Mouse (Mus musculus) left cerebral cortex, postnatal 25 days (tissue): ENCODE data around the gene Vmn1r11. TPM values are rescaled to one million over a fixed set of nuclear protein-coding genes. Genes with fewer than 3 reads are reported as not detected.

Experiments
- DNase-seq, 2 experiments: peaks; one replicate each; pipeline ENCODE4 v3.0.0; 2022; ENCODE audit warnings: low spot score in 2 of 2, mixed read lengths in 1 of 2
- intact Hi-C: fragments of 180-260 bp; cut with DNase I; formaldehyde crosslinking; loops from one replicate; pipeline ENCODE4 v1.15.1; 2025
- total RNA-seq, 2 experiments: library from RNA; stranded (reverse); gene quantifications; 2 replicates each; pipeline ENCODE4 v1.2.3; 2021

Vmn1r11 gene
- not detected for total RNA-seq

DNA sequence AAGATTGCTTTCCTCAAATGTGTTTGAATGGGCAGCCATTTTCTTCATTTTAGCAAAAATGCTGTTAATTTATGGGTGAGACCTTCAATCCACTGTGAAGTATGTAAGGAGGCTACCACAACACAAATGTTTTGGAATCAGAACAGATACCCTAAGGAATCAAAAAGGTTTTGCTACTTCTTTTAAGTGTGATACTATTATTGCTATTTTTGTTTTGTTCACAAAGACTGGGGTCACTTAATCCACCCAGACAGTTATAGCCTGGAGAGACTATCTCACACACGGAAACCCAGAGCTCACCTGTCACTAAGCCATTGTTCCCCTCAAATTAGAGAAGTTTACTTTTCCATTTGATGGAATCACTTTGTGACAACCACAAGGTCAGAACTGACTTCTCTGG lies at the start of gene Vmn1r11:
Gene Vmn1r11 (plus strand): TSS at position 301 of the 400 bp plus-strand sequence.
- DNase-seq, result no peak
- intact Hi-C loops, result no loop called here

DNA sequence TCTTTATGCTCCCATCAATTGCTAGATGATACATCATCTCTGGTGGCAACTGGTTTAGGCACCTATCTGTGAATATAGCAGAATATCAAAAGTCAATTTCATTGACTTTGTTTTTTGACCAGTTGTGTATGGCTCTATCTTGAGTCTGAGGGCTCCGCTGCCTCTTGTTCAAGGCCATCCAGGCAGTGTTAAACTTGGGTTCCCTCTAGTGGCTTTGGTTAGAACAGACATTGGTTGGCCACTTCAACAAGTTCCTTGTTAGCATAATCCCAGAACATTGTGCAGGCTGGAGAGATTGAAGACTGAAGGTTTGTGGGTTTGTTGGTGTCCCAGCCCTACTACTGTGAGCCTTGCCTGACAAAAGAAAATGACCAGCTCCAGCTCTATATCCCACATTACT lies 26.9 kb upstream of the Vmn1r11 start:
- intact Hi-C loops, result no loop called here
- DNase-seq, result no peak

DNA sequence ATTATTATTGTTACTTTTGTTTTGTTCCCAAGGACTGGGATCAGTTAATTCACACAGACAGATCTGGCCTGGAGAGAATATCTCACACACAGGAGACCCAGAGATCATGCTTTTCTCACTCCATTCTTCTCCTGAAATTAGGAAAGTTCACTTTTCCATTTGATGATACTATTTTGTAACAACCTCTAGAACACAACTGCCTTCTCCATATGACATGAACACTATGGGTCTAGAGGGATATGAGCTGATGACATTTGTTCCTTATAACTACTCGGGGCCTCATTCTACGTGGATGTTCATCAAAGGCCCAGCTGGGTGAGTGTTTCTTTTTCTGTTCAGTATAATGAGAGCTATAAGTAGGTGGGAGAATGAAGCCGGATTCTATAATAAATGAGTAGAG lies 24.1 kb upstream of the Vmn1r11 start, which contains the start of gene Vmn1r10:
Gene Vmn1r10 (plus strand): TSS at position 301 of the 400 bp plus-strand sequence.
- no peak for DNase-seq
- intact Hi-C loops, result no loop called here

DNA sequence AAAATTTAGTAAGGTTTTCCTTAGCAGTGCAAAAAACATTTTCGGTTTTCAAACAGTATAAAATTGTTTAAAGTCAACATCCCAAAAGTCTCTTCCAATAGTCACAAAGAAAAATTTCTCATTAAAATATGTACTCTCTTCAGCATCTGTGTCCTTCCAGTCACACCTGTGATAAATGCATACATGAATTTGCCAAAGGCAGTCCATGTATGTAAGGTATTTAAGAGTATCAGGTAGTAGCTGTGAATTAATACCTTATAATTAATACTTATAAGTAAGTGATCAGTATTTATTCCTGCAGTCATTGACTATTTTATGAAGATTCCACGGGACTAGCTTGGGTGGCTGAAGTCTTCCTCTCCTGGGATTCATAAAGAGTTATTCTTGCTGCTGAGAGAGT lies 23.4 kb downstream of the Vmn1r11 start, which contains the start of gene Vmn1r12:
Gene Vmn1r12 (plus strand): TSS at position 301 of the 400 bp plus-strand sequence.
- DNase-seq, result no peak
- intact Hi-C loops, result no loop called here

Other genes starting within 250 kb of the Vmn1r11 start
- gene Nt5c3, start 209.5 kb upstream of the Vmn1r11 start, total RNA-seq, result 10 to 100 TPM; 50.9 to 51.7 TPM
- gene Vmn1r4, start 209.4 kb upstream of the Vmn1r11 start, total RNA-seq, result under 1 TPM; 0.46 to 0.48 TPM
- gene Vmn1r5, start 163.2 kb upstream of the Vmn1r11 start, total RNA-seq, result not detected
- gene Vmn1r6, start 136.2 kb upstream of the Vmn1r11 start, total RNA-seq, result not detected
- gene Vmn1r7, start 108.1 kb upstream of the Vmn1r11 start, total RNA-seq, result not detected
- not detected for gene Vmn1r8, start 101.2 kb upstream of the Vmn1r11 start, total RNA-seq
- not detected for gene Vmn1r9, start 66.7 kb upstream of the Vmn1r11 start, total RNA-seq
- gene Vmn1r10, start 24.0 kb upstream of the Vmn1r11 start, total RNA-seq, result not detected
- not detected for gene Vmn1r12, start 23.5 kb downstream of the Vmn1r11 start, total RNA-seq
- not detected for gene Vmn1r13, start 69.8 kb downstream of the Vmn1r11 start, total RNA-seq
- not detected for gene Vmn1r14, start 98.2 kb downstream of the Vmn1r11 start, total RNA-seq
- not detected for gene Vmn1r15, start 124.5 kb downstream of the Vmn1r11 start, total RNA-seq
- not detected for gene Vmn1r16, start 196.0 kb downstream of the Vmn1r11 start, total RNA-seq
- gene Vmn1r17, start 230.3 kb downstream of the Vmn1r11 start, total RNA-seq, result not detected